Mouse (Mus musculus): ENCODE results near the gene Gpc1. TPM values are rescaled to one million over a fixed set of nuclear protein-coding genes. Genes with fewer than 3 reads are reported as not detected.

Gene Gpc1
- total RNA-seq, 2 experiments from 2014 or later: 160 to 188 TPM

GRCm38 (mm10) chr1:92875360-92876111 lies 44.1 kb downstream of the Gpc1 start:
- intact Hi-C loops (cut with DNase I): no loop called here
- DNase-seq: no peak

DNA sequence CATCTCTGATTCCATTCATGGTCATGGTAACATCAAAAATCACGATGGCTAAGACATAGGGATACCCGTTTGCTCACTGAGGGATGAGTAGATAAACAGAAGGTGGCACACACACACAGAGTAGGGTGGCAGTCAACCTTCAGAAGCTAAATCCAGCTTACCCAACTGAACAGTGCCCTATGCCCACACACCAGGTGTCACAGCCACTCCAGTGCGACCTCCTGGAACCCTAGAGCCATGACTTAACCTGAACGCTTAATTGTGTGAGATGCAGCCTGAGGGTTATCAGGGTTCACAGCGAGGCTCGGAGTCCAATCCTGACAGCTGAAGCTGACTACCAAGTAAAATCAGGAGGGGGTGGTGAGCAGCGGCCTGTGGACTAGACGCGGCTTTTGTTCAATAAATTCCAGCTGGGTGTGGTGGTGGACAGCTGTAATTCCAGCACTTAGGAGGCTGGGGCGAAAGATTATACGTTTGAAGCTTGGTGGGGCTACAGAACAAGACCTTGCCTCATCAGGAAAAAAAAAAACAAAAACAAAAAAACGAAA lies 46.1 kb downstream of the Gpc1 start:
- intact Hi-C loops (cut with DNase I): no loop called here
- DNase-seq: no peak

GRCm38 (mm10) chr1:92878066-92878741 lies 46.8 kb downstream of the Gpc1 start:
- intact Hi-C loops (cut with DNase I): no loop called here
- no peak for DNase-seq

DNA sequence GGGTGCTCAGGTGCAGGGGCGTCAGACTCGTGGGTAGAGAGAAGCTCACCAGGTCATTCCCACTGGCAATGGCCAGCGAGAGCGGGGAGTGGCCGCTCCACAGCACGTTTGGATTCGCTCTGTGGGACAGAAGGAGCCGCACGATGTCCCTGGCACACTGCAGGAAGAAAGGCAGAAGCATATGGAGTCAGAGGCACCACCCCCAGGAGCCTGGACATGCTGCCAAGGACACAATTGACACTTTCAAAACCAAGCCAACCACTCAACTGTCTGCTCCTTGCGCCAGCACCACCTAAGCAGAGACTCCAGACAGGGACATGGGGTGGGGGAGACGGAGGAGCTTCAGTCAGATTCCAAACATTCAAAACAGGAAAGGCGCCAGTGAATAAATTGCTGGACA lies 47.8 kb downstream of the Gpc1 start:
- intact Hi-C loops (cut with DNase I): no loop called here
- peak; percentile 83 for DNase-seq

- DNase-seq: no peak
- intact Hi-C loops (cut with DNase I): no loop called here
Measured at GRCm38 (mm10) chr1:92880101-92880500, 48.7 kb downstream of the Gpc1 start.

GRCm38 (mm10) chr1:92881982-92882381 lies 50.5 kb downstream of the Gpc1 start:
- DNase-seq: no peak
- intact Hi-C loops (cut with DNase I): no loop called here

GRCm38 (mm10) chr1:92888901-92889655 lies 57.6 kb downstream of the Gpc1 start:
- DNase-seq: no peak
- intact Hi-C loops (cut with DNase I): no loop called here

DNA sequence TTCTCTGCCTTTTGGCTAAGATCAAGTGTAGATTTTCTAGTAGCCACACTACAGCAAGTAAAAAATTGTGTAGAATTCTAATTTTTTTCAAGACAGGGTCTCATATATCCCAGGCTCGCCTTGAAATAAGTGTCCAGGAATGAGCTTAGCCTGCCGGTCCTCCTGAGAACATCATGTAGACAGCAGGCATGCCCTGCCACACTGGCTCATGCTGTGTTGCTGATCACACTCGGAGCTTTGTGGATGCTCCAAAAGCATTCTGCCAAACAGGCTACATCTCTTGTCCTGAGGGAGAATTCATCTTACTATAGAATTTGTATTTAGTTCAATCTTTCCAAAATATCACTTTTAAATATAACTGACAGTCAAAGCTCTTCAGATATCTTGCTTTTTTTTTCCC lies 61.3 kb downstream of the Gpc1 start:
- DNase-seq: no peak
- intact Hi-C loops (cut with DNase I): loop anchor here (10.0 kb wide), 1 partner anchor 48 kb away; no protein-coding TSS in a partner anchor

GRCm38 (mm10) chr1:92893896-92894295 lies 62.5 kb downstream of the Gpc1 start:
- intact Hi-C loops (cut with DNase I): loop anchor here (10.0 kb wide), 1 partner anchor 49 kb away; no protein-coding TSS in a partner anchor
- no peak for DNase-seq

- peak; percentile 87 for DNase-seq
- intact Hi-C loops (cut with DNase I): loop anchor here (10.0 kb wide), 1 partner anchor 50 kb away; no protein-coding TSS in a partner anchor
Measured at GRCm38 (mm10) chr1:92895089-92895488, 63.6 kb downstream of the Gpc1 start.

DNA sequence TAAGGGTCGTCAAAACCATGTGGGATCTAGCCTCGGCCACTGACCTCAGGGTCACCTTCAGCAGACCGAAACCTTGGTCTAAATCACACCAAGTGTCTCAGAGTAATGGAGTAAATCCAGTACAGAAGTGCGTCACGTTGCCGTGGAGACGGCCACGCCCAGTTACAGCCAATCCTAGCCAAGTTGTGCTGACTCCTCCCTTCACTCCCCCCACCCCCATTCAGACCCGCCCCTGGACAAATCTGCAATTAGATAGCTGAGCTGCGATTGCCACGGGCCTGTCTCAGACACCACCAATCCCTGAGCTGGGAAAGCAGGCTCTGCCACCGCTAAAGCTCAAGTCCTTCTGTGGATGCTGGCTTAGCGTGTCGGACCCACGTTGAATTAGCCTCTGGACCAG lies 71.3 kb downstream of the Gpc1 start, which contains the start of gene Ankmy1:
TSS of gene Ankmy1 (minus strand) at position 121 of the 400 bp plus-strand sequence.
- intact Hi-C loops (cut with DNase I): no loop called here
- DNase-seq: peak; percentile 52

GRCm38 (mm10) chr1:92903627-92904026 lies 72.2 kb downstream of the Gpc1 start:
- intact Hi-C loops (cut with DNase I): no loop called here
- no peak for DNase-seq

DNA sequence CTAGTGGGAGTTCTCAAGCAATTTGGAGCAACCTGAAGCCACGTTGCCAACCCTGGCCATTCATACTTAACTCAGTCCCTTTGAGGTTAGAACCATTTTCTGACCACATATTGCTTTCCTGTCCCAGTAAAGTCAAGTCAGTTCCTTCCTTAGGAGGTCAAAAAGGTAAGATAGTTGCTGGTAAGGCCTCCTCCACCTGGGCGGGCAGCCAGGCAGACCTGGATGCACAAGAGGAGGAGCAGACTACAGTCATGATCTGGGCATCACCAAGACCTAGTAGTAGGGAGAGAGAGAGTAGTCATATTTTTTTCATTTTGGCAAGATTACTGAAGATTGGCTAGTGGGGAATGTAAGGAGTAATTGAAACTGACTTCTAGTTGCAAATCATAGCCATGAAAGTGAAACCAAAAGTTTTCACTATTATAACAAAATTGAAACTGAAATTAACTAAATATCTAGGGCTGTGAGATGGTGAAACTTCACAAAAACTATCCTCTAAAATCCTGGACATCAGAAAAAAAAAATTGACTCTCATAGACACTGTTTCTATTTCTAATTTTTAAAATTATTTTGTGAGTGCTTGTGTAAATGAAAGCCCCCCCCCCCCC lies 74.4 kb downstream of the Gpc1 start:
- no peak for DNase-seq
- intact Hi-C loops (cut with DNase I): no loop called here

DNA sequence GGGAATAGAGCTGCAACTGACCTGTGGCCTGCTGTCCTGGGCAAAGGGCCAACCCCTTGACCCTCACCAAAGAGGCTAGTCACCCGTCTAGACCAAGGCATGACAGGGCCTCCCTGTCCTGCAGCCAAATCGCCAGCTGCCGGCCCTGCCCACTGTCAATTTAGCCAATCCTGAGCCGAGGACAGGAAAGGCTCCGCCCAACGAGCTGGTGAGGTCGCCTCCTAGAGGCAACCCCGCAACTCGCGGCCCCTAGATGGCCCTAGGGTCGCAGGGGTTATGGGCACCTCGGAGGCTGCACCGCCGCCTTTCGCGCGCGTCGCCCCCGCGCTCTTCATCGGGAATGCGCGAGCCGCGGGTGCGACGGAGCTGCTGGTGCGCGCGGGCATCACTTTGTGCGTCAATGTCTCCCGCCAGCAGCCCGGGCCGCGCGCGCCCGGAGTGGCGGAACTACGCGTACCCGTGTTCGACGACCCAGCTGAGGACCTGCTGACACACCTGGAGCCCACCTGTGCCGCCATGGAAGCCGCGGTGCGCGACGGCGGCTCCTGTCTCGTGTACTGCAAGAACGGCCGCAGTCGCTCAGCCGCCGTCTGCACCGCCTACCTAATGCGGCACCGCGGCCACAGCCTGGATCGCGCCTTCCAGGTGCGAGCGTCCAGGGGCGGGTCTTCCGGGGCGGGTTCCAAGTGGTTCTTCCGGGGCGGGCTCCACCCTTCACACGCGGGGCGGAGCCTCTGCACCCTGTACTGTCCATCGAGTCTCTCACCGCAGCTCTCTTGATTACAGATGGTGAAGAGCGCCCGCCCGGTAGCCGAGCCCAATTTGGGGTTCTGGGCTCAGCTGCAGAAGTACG lies 75.6 kb downstream of the Gpc1 start, which contains the start of gene Dusp28:
TSS of gene Dusp28 (plus strand) at position 203 of the 853 bp plus-strand sequence.
- peak; percentile 90 for DNase-seq
- intact Hi-C loops (cut with DNase I): no loop called here

- intact Hi-C loops (cut with DNase I): no loop called here
Measured at GRCm38 (mm10) chr1:92907632-92908360, 76.4 kb downstream of the Gpc1 start.

GRCm38 (mm10) chr1:92908664-92909063 lies 77.2 kb downstream of the Gpc1 start:
- intact Hi-C loops (cut with DNase I): no loop called here
- DNase-seq: no peak

More at GRCm38 (mm10) chr1:92907632-92908360, 76.4 kb downstream of the Gpc1 start:
- no peak for DNase-seq

GRCm38 (mm10) chr1:92909068-92909467 lies 77.6 kb downstream of the Gpc1 start:
- DNase-seq: no peak
- intact Hi-C loops (cut with DNase I): no loop called here
